12 mouse cellular contexts compared by ENCODE assay signal in the genomic region with DNA sequence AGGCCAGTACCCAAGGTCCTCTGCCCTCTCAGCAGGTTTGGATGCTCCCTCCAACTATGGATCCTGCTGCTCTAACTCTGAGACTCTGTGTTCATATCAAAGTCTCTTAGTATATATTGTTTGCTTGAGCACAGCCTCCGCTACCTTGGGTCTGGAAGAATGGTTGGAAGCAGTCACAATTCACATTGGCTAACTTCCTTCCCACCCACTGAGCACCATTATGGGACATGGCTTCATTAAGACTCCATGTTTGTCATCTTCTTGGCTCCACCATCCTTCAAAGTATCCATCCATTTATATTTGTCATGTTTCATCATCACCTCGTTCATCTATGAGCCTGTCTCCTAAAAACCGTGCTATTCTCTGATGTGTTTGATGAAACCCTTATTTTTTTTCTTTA.
"Had no signal": no experiment of that assay in that cellular context is flagged by ENCODE, and none has a peak within 500 bp of the region (broad histone marks: within the 10 kb centered on the region; RNA-seq: fewer than 3 reads in every experiment).

No protein-coding gene starts in this region.

- DNase-seq: retina, postnatal 1 day; right cerebral cortex, adult 18-20 months; right cerebral cortex, postnatal 14 days; right cerebral cortex, postnatal 25 days; right cerebral cortex, postnatal 4 days; spleen, adult 18-20 months; thymus, adult 18-20 months; thymus, adult 2 months; thymus, postnatal 14 days; thymus, postnatal 25 days; thymus, postnatal 36 days; thymus, postnatal 4 days had no signal
